Mouse (Mus musculus): ENCODE measurements at regions not wholly inside any gene's neighbourhood (a gene's known extent, or its start where the extent isn't known, plus 50 kb on each side); places are given as distances from the start of the nearest gene placed in this dataset.

- Histone ChIP-seq H3K4me3 (ENCODE audit: low read depth, low read length) (no peak overlapping the region), H3K36me3 (ENCODE audit: control insufficient read depth, insufficient read depth, low read length) (no peaks in the 10 kb centered on the region), H3K27me3 (ENCODE audit: control insufficient read depth, insufficient read depth, low read length) (no peaks in the 10 kb centered on the region), H3K9ac (replicated peaks; ENCODE audit: low read depth, low read length) (no peak overlapping the region), H3K4me2 (replicated peaks; ENCODE audit: low read depth, low read length) (no peak overlapping the region), H3K4me1 (ENCODE audit: control insufficient read depth, insufficient read depth, low read length) (peaks cover 9% of the 10 kb centered on the region), H3K9me3 (ENCODE audit: control insufficient read depth, low read depth, low read length) (no peaks in the 10 kb centered on the region), H3K27ac (ENCODE audit: low read length) (no peak overlapping the region)
- no peak for ATAC-seq (ENCODE audit: insufficient number of reproducible peaks, insufficient read depth, low FRiP score, low read depth)
- 61% methylated on average over 5 of the region's 5 CpGs for WGBS
Observed at GRCm38 (mm10) chr13:44235236-44235635, 450.7 kb downstream of the Cd83 start.

- no peak overlapping the region for H3K4me3 ChIP-seq (ENCODE audit: low read depth, low read length)
- H3K27ac ChIP-seq (ENCODE audit: low read length): no peak overlapping the region
- WGBS: 92% methylated on average over 2 of the region's 2 CpGs
- no peaks in the 10 kb centered on the region for H3K27me3 ChIP-seq (ENCODE audit: control insufficient read depth, insufficient read depth, low read length)
- peaks cover 9% of the 10 kb centered on the region for H3K4me1 ChIP-seq (ENCODE audit: control insufficient read depth, insufficient read depth, low read length)
- H3K9ac ChIP-seq (replicated peaks; ENCODE audit: low read depth, low read length): no peak overlapping the region
- H3K4me2 ChIP-seq (replicated peaks; ENCODE audit: low read depth, low read length): no peak overlapping the region
- no peak for ATAC-seq (ENCODE audit: insufficient number of reproducible peaks, insufficient read depth, low FRiP score, low read depth)
- no peaks in the 10 kb centered on the region for H3K36me3 ChIP-seq (ENCODE audit: control insufficient read depth, insufficient read depth, low read length)
- H3K9me3 ChIP-seq (ENCODE audit: control insufficient read depth, low read depth, low read length): no peaks in the 10 kb centered on the region
Observed at GRCm38 (mm10) chr13:44235941-44236340, 451.4 kb downstream of the Cd83 start.

GRCm38 (mm10) chr13:44238308-44238707, 453.7 kb downstream of the Cd83 start:
- no peak for ATAC-seq (ENCODE audit: insufficient number of reproducible peaks, insufficient read depth, low FRiP score, low read depth)
- 34% methylated on average over 11 of the region's 11 CpGs for WGBS
- no peak overlapping the region for H3K4me2 ChIP-seq (replicated peaks; ENCODE audit: low read depth, low read length)

GRCm38 (mm10) chr13:44243211-44243610, 458.6 kb downstream of the Cd83 start:
- H3K4me2 ChIP-seq (replicated peaks; ENCODE audit: low read depth, low read length): no peak overlapping the region
- H3K27me3 ChIP-seq (ENCODE audit: control insufficient read depth, insufficient read depth, low read length): no peaks in the 10 kb centered on the region
- no peak overlapping the region for H3K4me3 ChIP-seq (ENCODE audit: low read depth, low read length)
- H3K27ac ChIP-seq (ENCODE audit: low read length): no peak overlapping the region
- H3K9ac ChIP-seq (replicated peaks; ENCODE audit: low read depth, low read length): no peak overlapping the region
- H3K36me3 ChIP-seq (ENCODE audit: control insufficient read depth, insufficient read depth, low read length): no peaks in the 10 kb centered on the region
- WGBS: 89% methylated on average over 6 of the region's 6 CpGs
- peaks cover 6% of the 10 kb centered on the region for H3K4me1 ChIP-seq (ENCODE audit: control insufficient read depth, insufficient read depth, low read length)
- no peaks in the 10 kb centered on the region for H3K9me3 ChIP-seq (ENCODE audit: control insufficient read depth, low read depth, low read length)
- no peak for ATAC-seq (ENCODE audit: insufficient number of reproducible peaks, insufficient read depth, low FRiP score, low read depth)

More at GRCm38 (mm10) chr13:44238308-44238707, 453.7 kb downstream of the Cd83 start:
- Histone ChIP-seq H3K36me3 (ENCODE audit: control insufficient read depth, insufficient read depth, low read length) (no peaks in the 10 kb centered on the region), H3K4me1 (ENCODE audit: control insufficient read depth, insufficient read depth, low read length) (no peaks in the 10 kb centered on the region; the same call in 1 of the 2 replicates), H3K9ac (replicated peaks; ENCODE audit: low read depth, low read length) (no peak overlapping the region), H3K27me3 (ENCODE audit: control insufficient read depth, insufficient read depth, low read length) (no peaks in the 10 kb centered on the region), H3K27ac (ENCODE audit: low read length) (no peak overlapping the region), H3K4me3 (ENCODE audit: low read depth, low read length) (no peak overlapping the region), H3K9me3 (ENCODE audit: control insufficient read depth, low read depth, low read length) (no peaks in the 10 kb centered on the region)

- ATAC-seq (ENCODE audit: insufficient number of reproducible peaks, insufficient read depth, low FRiP score, low read depth): no peak
- WGBS: 77% methylated on average over 7 of the region's 7 CpGs
- no peaks in the 10 kb centered on the region for H3K36me3 ChIP-seq (ENCODE audit: control insufficient read depth, insufficient read depth, low read length)
- H3K9ac ChIP-seq (replicated peaks; ENCODE audit: low read depth, low read length): no peak overlapping the region
- no peak overlapping the region for H3K4me3 ChIP-seq (ENCODE audit: low read depth, low read length)
- H3K9me3 ChIP-seq (ENCODE audit: control insufficient read depth, low read depth, low read length): no peaks in the 10 kb centered on the region
- H3K4me1 ChIP-seq (ENCODE audit: control insufficient read depth, insufficient read depth, low read length): peaks cover 9% of the 10 kb centered on the region
- H3K27ac ChIP-seq (ENCODE audit: low read length): no peak overlapping the region
- H3K27me3 ChIP-seq (ENCODE audit: control insufficient read depth, insufficient read depth, low read length): no peaks in the 10 kb centered on the region
- H3K4me2 ChIP-seq (replicated peaks; ENCODE audit: low read depth, low read length): no peak overlapping the region
Observed at GRCm38 (mm10) chr13:44246714-44247251, 462.2 kb downstream of the Cd83 start.

- no peak overlapping the region for H3K4me2 ChIP-seq (replicated peaks; ENCODE audit: low read depth, low read length)
- H3K9ac ChIP-seq (replicated peaks; ENCODE audit: low read depth, low read length): no peak overlapping the region
- no peaks in the 10 kb centered on the region for H3K27me3 ChIP-seq (ENCODE audit: control insufficient read depth, insufficient read depth, low read length)
- 53% methylated on average over 11 of the region's 11 CpGs for WGBS
- peak overlapping the region; percentile 49; the same call in 1 of the 2 replicates for H3K27ac ChIP-seq (ENCODE audit: low read length)
- H3K4me3 ChIP-seq (ENCODE audit: low read depth, low read length): no peak overlapping the region
- no peak for ATAC-seq (ENCODE audit: insufficient number of reproducible peaks, insufficient read depth, low FRiP score, low read depth)
- no peaks in the 10 kb centered on the region for H3K36me3 ChIP-seq (ENCODE audit: control insufficient read depth, insufficient read depth, low read length)
- no peaks in the 10 kb centered on the region for H3K9me3 ChIP-seq (ENCODE audit: control insufficient read depth, low read depth, low read length)
- peaks cover 9% of the 10 kb centered on the region for H3K4me1 ChIP-seq (ENCODE audit: control insufficient read depth, insufficient read depth, low read length)
Observed at GRCm38 (mm10) chr13:44247861-44248260, 463.3 kb downstream of the Cd83 start.

GRCm38 (mm10) chr13:44248401-44248800, 463.8 kb downstream of the Cd83 start:
- peaks cover 9% of the 10 kb centered on the region for H3K4me1 ChIP-seq (ENCODE audit: control insufficient read depth, insufficient read depth, low read length)
- H3K9ac ChIP-seq (replicated peaks; ENCODE audit: low read depth, low read length): no peak overlapping the region
- WGBS: 16% methylated on average over 8 of the region's 8 CpGs
- H3K9me3 ChIP-seq (ENCODE audit: control insufficient read depth, low read depth, low read length): no peaks in the 10 kb centered on the region
- H3K27ac ChIP-seq (ENCODE audit: low read length): peak overlapping the region; percentile 49; the same call in 1 of the 2 replicates
- no peaks in the 10 kb centered on the region for H3K27me3 ChIP-seq (ENCODE audit: control insufficient read depth, insufficient read depth, low read length)
- no peak for ATAC-seq (ENCODE audit: insufficient number of reproducible peaks, insufficient read depth, low FRiP score, low read depth)
- H3K4me3 ChIP-seq (ENCODE audit: low read depth, low read length): no peak overlapping the region
- no peak overlapping the region for H3K4me2 ChIP-seq (replicated peaks; ENCODE audit: low read depth, low read length)
- no peaks in the 10 kb centered on the region for H3K36me3 ChIP-seq (ENCODE audit: control insufficient read depth, insufficient read depth, low read length)

- Histone ChIP-seq H3K27me3 (ENCODE audit: control insufficient read depth, insufficient read depth, low read length) (no peaks in the 10 kb centered on the region), H3K4me3 (ENCODE audit: low read depth, low read length) (no peak overlapping the region), H3K4me2 (replicated peaks; ENCODE audit: low read depth, low read length) (no peak overlapping the region), H3K4me1 (ENCODE audit: control insufficient read depth, insufficient read depth, low read length) (peaks cover 9% of the 10 kb centered on the region), H3K9me3 (ENCODE audit: control insufficient read depth, low read depth, low read length) (no peaks in the 10 kb centered on the region), H3K9ac (replicated peaks; ENCODE audit: low read depth, low read length) (no peak overlapping the region), H3K27ac (ENCODE audit: low read length) (no peak overlapping the region), H3K36me3 (ENCODE audit: control insufficient read depth, insufficient read depth, low read length) (no peaks in the 10 kb centered on the region)
- no peak for ATAC-seq (ENCODE audit: insufficient number of reproducible peaks, insufficient read depth, low FRiP score, low read depth)
- WGBS: 80% methylated on average over 2 of the region's 2 CpGs
Observed at GRCm38 (mm10) chr13:44249119-44249518, 464.5 kb downstream of the Cd83 start.

All from stomach, embryonic 14.5 days (tissue).